Mouse (Mus musculus) forebrain, embryonic 13.5 days (tissue): ENCODE measurements around the gene Med21. TPM values are rescaled to one million over a fixed set of nuclear protein-coding genes. Genes with fewer than 3 reads are reported as not detected.

Experiments used
- ATAC-seq: fragments of 200-750 bp; cut with Nextera tagmentation; 2 replicates; pipeline ENCODE4 v1.8.0; 2017
- H3K27ac ChIP-seq: fragments of 300-500 bp; sonication (generic); 2 replicates; pipeline ENCODE4 v1.5.1; 2015; ENCODE audit warnings: inconsistent platforms, mild to moderate bottlenecking, moderate library complexity
- H3K27me3 ChIP-seq: fragments of 300-500 bp; sonication (generic); 2 replicates; pipeline ENCODE4 v1.6.1; 2015; ENCODE audit warnings: mild to moderate bottlenecking, inconsistent platforms
- H3K36me3 ChIP-seq: fragments of 300-500 bp; sonication (generic); 2 replicates; pipeline ENCODE4 v1.6.1; 2015; ENCODE audit warnings: mild to moderate bottlenecking, inconsistent platforms; ENCODE audit not compliant: poor library complexity, severe bottlenecking
- H3K4me1 ChIP-seq: fragments of 300-500 bp; sonication (generic); 2 replicates; pipeline ENCODE4 v1.6.1; 2015; ENCODE audit warnings: inconsistent platforms
- H3K4me2 ChIP-seq: fragments of 300-500 bp; sonication (generic); 2 replicates; pipeline ENCODE4 v1.6.1; 2015; ENCODE audit warnings: inconsistent platforms, mild to moderate bottlenecking, moderate library complexity
- H3K4me3 ChIP-seq: fragments of 300-500 bp; sonication (generic); 2 replicates; pipeline ENCODE4 v1.5.1; 2015; ENCODE audit warnings: mild to moderate bottlenecking, inconsistent platforms
- H3K9ac ChIP-seq: fragments of 300-500 bp; sonication (generic); 2 replicates; pipeline ENCODE4 v1.6.1; 2015; ENCODE audit warnings: mild to moderate bottlenecking, inconsistent platforms
- H3K9me3 ChIP-seq: fragments of 300-500 bp; sonication (generic); replicated peaks from 2 replicates; pipeline ENCODE4 v1.6.1; 2016; ENCODE audit warnings: inconsistent platforms
- whole genome bisulfite sequencing: fragments of 180-500 bp; shearing (Covaris S2); methylation state at CpG from one replicate; pipeline ENCODE4 v1.1.7; 2015; 5-methylcytosine and 5-hydroxymethylcytosine counted together
- polyA plus RNA-seq: library from polyadenylated mRNA; unstranded; fragments of >200 nt; fragmentation: Nextera tagmentation; extraction: Ambion mirVana; gene quantifications from 2 replicates; pipeline ENCODE4 v1.2.1, GENCODE M21; 2015

The Med21 gene
- polyA plus RNA-seq, 1 experiment from 2014 or later, result 134 TPM

DNA sequence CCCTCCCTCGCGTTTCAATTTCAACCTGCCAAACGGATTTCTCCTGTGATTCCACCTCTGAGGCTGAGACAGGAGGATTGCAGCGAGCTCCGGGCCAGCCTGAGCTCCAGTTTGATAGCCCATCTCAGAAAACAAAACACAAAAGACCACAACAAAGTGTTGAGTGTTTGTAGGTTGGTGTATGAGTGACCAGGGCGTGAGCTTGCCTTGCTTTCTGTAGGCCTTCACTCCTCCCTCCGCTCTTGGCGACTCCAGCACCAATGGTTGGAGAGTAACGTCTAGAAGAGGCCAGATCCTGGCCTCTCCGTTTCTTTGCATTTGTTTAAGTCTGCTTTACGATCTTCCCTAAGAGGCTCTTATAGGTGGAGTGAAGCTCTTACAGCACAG lies 830 bp downstream of the Med21 start:
- peak overlapping the region; percentile 86 for H3K4me2 ChIP-seq
- no peaks in the 10 kb centered on the region for H3K27me3 ChIP-seq
- no peak overlapping the region for H3K27ac ChIP-seq
- peaks cover 10% of the 10 kb centered on the region for H3K4me1 ChIP-seq
- no peak for ATAC-seq
- no peaks in the 10 kb centered on the region for H3K36me3 ChIP-seq
- H3K4me3 ChIP-seq, result peak overlapping the region; percentile 82
- WGBS, result 40% methylated on average over 11 of the region's 11 CpGs
- H3K9me3 ChIP-seq, result no peaks in the 10 kb centered on the region
- peak overlapping the region; percentile 86 for H3K9ac ChIP-seq

DNA sequence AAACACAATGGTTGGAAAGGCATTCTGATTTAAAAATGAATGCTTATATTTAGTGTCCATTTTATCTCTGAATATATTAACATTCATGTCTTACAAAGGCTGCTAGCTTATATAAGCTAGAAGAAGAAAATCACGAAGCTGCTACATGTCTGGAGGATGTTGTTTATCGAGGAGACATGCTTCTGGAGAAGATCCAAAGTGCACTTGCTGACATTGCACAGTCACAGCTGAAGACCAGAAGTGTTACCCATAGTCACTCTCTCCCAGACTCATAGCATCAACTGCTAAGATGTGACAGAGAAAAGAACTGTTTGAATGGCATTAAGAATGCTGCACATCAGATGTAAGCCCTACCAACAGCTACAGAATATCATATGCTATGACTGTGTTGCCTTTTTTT lies 7.7 kb downstream of the Med21 start:
- Histone ChIP-seq H3K9ac (no peak overlapping the region), H3K27me3 (no peaks in the 10 kb centered on the region), H3K4me2 (no peak overlapping the region), H3K36me3 (peaks cover 15% of the 10 kb centered on the region), H3K4me1 (no peaks in the 10 kb centered on the region), H3K4me3 (no peak overlapping the region), H3K27ac (no peak overlapping the region), H3K9me3 (no peaks in the 10 kb centered on the region)
- 94% methylated on average over 2 of the region's 2 CpGs for WGBS
- ATAC-seq, result no peak

GRCm38 (mm10) chr6:146651431-146651830 lies 9.1 kb downstream of the Med21 start:
- no peak overlapping the region for H3K4me3 ChIP-seq
- no peak overlapping the region for H3K27ac ChIP-seq
- no peak for ATAC-seq
- H3K9ac ChIP-seq, result no peak overlapping the region
- peaks cover 15% of the 10 kb centered on the region for H3K36me3 ChIP-seq
- H3K9me3 ChIP-seq, result no peaks in the 10 kb centered on the region
- H3K27me3 ChIP-seq, result no peaks in the 10 kb centered on the region
- no peaks in the 10 kb centered on the region for H3K4me1 ChIP-seq
- no peak overlapping the region for H3K4me2 ChIP-seq

- Histone ChIP-seq H3K4me2 (no peak overlapping the region), H3K36me3 (peaks cover 15% of the 10 kb centered on the region), H3K27ac (no peak overlapping the region), H3K27me3 (no peaks in the 10 kb centered on the region), H3K9me3 (no peaks in the 10 kb centered on the region), H3K9ac (no peak overlapping the region), H3K4me3 (no peak overlapping the region), H3K4me1 (no peaks in the 10 kb centered on the region)
- WGBS, result 74% methylated on average over 3 of the region's 3 CpGs
- ATAC-seq, result no peak
These were observed 10.8 kb downstream of the Med21 start for GRCm38 (mm10) chr6:146653197-146653596.

- H3K9ac ChIP-seq, result no peak overlapping the region
- no peaks in the 10 kb centered on the region for H3K9me3 ChIP-seq
- no peak overlapping the region for H3K27ac ChIP-seq
- H3K36me3 ChIP-seq, result no peaks in the 10 kb centered on the region
- ATAC-seq, result no peak
- no peak overlapping the region for H3K4me2 ChIP-seq
- 73% methylated on average over 2 of the region's 2 CpGs for WGBS
- H3K4me3 ChIP-seq, result no peak overlapping the region
- H3K4me1 ChIP-seq, result no peaks in the 10 kb centered on the region
- no peaks in the 10 kb centered on the region for H3K27me3 ChIP-seq
These were observed 18.2 kb downstream of the Med21 start for GRCm38 (mm10) chr6:146660591-146660990.

- H3K27me3 ChIP-seq, result no peaks in the 10 kb centered on the region
- H3K9ac ChIP-seq, result no peak overlapping the region
- H3K4me2 ChIP-seq, result no peak overlapping the region
- no peak overlapping the region for H3K27ac ChIP-seq
- H3K4me3 ChIP-seq, result no peak overlapping the region
- ATAC-seq, result no peak
- H3K9me3 ChIP-seq, result no peaks in the 10 kb centered on the region
- no peaks in the 10 kb centered on the region for H3K36me3 ChIP-seq
- H3K4me1 ChIP-seq, result no peaks in the 10 kb centered on the region
- 91% methylated on average over 5 of the region's 5 CpGs for WGBS
These were observed 19.3 kb downstream of the Med21 start for GRCm38 (mm10) chr6:146661655-146662054.

DNA sequence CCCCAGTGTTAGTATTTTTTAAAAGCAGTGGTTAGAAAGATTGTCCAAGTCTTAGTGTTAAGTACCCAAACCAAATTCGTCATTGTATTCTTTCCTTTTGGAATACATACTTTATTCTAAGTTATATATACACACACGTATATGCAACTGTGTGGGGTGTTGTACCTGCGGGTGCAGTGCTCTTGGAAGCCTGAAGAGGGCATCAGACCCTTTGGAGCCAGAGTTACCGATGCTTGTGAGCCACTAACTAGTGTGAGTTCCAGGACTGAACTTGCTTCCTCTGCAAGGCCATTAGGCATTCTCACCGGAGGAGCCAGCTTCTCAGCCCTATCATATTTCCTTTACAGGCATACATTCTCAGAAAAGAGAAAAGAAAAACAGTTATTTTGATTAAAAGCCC lies 20.3 kb downstream of the Med21 start:
- Histone ChIP-seq H3K4me1 (no peaks in the 10 kb centered on the region), H3K4me2 (no peak overlapping the region), H3K36me3 (no peaks in the 10 kb centered on the region), H3K27ac (no peak overlapping the region), H3K4me3 (no peak overlapping the region), H3K9ac (no peak overlapping the region), H3K9me3 (no peaks in the 10 kb centered on the region), H3K27me3 (no peaks in the 10 kb centered on the region)
- WGBS, result 43% methylated on average over 5 of the region's 5 CpGs
- ATAC-seq, result no peak

DNA sequence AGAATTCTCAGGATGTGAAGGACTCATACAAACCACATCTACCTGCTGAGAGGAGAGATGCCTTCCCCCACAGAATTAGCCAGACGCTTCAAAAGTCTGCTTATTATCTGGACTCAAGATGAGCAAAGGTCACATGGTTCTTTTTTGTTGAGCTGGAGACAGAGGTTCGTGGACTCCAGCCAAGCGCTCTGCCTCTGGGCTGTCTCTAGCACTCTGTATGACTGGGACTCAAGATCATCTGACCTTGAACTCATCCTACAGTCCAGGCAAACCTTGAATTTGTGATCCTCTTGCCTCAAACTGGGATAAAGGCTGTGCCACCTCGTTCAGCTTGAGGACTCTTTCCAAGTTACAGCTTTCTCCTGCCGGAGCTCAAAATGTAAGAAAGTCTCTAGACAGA lies 21.8 kb downstream of the Med21 start:
- no peaks in the 10 kb centered on the region for H3K27me3 ChIP-seq
- H3K9ac ChIP-seq, result no peak overlapping the region
- no peaks in the 10 kb centered on the region for H3K9me3 ChIP-seq
- no peaks in the 10 kb centered on the region for H3K36me3 ChIP-seq
- H3K27ac ChIP-seq, result no peak overlapping the region
- H3K4me1 ChIP-seq, result no peaks in the 10 kb centered on the region
- ATAC-seq, result no peak
- no peak overlapping the region for H3K4me3 ChIP-seq
- no peak overlapping the region for H3K4me2 ChIP-seq
- 62% methylated on average over 5 of the region's 5 CpGs for WGBS

- Histone ChIP-seq H3K4me3 (no peak overlapping the region), H3K4me1 (no peaks in the 10 kb centered on the region), H3K36me3 (no peaks in the 10 kb centered on the region), H3K4me2 (no peak overlapping the region), H3K27me3 (no peaks in the 10 kb centered on the region), H3K9ac (no peak overlapping the region), H3K9me3 (no peaks in the 10 kb centered on the region), H3K27ac (no peak overlapping the region)
- WGBS, result 96% methylated on average over 5 of the region's 5 CpGs
- no peak for ATAC-seq
These were observed 22.6 kb downstream of the Med21 start for GRCm38 (mm10) chr6:146664917-146665316.

DNA sequence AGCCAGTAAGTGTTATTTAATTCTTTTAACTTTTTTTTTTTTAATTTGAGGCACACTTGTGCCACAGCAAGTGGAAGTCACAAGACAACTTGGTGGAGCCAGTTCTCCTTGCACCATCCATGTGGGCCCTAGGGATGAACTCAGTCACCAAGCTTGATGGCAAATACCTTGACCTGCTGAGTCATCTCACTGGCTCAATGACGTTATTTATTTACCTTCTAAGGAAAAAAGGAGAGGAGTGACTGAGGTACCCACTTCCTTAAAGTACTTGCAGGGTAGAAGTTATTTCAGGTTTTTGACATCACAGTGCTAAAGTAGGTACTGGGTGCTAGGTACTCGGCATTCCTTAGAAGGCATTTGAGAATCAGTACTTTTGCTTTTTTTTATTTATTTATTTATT lies 23.1 kb downstream of the Med21 start:
- Histone ChIP-seq H3K9ac (no peak overlapping the region), H3K36me3 (no peaks in the 10 kb centered on the region), H3K27ac (no peak overlapping the region), H3K4me1 (no peaks in the 10 kb centered on the region), H3K27me3 (no peaks in the 10 kb centered on the region), H3K4me3 (no peak overlapping the region), H3K9me3 (0 out of 2 replicates have a peak, but pooled peaks cover under 1% of the 10 kb centered on the region), H3K4me2 (no peak overlapping the region)
- ATAC-seq, result no peak
- WGBS, result 89% methylated on average over 2 of the region's 2 CpGs

GRCm38 (mm10) chr6:146666811-146667210 lies 24.5 kb downstream of the Med21 start:
- WGBS, result 84% methylated on average over 6 of the region's 6 CpGs
- H3K4me1 ChIP-seq, result no peaks in the 10 kb centered on the region
- no peaks in the 10 kb centered on the region for H3K27me3 ChIP-seq
- H3K36me3 ChIP-seq, result no peaks in the 10 kb centered on the region
- H3K9me3 ChIP-seq, result 0 out of 2 replicates have a peak, but pooled peaks cover 3% of the 10 kb centered on the region
- H3K27ac ChIP-seq, result no peak overlapping the region
- H3K4me2 ChIP-seq, result no peak overlapping the region
- no peak overlapping the region for H3K4me3 ChIP-seq
- H3K9ac ChIP-seq, result no peak overlapping the region
- ATAC-seq, result no peak

DNA sequence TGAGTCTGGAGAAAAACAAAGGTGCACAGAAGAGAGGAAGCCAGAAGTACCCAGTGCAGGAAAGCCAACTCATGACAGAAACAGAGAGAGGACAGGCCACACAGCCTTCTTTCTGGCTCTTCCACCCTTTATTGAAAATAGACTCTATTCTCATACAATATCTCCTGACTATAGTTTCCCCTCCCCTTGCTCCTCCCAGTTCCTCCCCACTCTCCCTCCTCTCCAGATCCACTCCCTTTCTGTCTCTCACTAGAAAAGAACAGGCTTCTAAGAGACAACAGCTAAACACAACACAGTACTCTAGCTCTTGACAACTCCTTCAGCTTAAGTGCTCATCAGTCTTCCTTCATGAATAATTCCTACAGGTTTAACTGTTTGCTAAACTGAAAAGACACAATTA lies 26.3 kb downstream of the Med21 start:
- Histone ChIP-seq H3K4me2 (no peak overlapping the region), H3K4me3 (no peak overlapping the region), H3K9ac (no peak overlapping the region), H3K27me3 (no peaks in the 10 kb centered on the region), H3K27ac (no peak overlapping the region), H3K4me1 (no peaks in the 10 kb centered on the region), H3K36me3 (no peaks in the 10 kb centered on the region), H3K9me3 (0 out of 2 replicates have a peak, but pooled peaks cover 3% of the 10 kb centered on the region)
- no peak for ATAC-seq

DNA sequence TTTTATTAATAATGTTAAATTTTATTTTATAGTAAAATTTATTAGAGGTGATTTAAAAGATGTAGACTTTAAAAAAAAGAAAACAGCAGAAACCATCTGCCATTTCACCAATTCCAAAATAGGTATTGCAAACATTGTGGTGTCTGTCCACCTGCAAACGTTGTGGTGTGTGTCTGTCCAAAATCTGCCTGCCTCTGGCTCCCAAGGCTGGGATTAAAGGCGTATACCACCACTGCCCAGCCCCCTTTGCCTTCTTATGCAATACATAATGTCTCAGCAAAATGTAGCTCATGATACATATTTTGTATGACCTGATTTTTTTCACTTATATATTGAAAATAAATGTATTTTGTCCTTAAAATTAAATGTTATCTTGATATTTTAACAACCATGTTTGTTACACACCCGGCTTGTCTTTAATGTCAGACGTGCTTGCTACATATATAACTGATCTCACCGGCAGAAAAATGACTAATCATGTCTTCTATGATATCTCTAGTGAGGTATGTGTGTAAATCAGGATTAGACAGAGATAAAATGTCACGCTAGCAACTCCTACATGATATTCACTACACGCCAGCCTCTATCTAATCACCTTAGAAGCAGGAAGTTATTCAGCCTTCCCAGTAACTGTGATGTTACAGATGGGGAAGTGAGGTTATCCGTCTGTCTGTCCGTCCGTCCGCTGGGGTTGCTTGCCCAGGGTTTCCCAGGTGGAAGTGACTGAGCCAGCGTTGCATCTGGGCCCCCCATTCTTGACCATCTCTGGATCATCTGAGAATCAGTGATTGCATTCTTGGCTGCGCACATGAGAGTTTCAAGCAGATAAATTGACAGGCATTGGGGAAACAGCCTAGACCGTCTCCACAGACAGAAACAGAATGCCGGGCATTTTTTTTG lies 28.9 kb downstream of the Med21 start:
- Histone ChIP-seq H3K27ac (no peak overlapping the region), H3K9me3 (0 out of 2 replicates have a peak, but pooled peaks cover 3% of the 10 kb centered on the region), H3K4me1 (no peaks in the 10 kb centered on the region), H3K4me2 (no peak overlapping the region), H3K4me3 (no peak overlapping the region), H3K36me3 (no peaks in the 10 kb centered on the region), H3K9ac (no peak overlapping the region), H3K27me3 (no peaks in the 10 kb centered on the region)
- no peak for ATAC-seq
- WGBS, result 93% methylated on average over 15 of the region's 15 CpGs
